Comparison of ENCODE assay signal across 8 mouse cellular contexts in the genomic region with DNA sequence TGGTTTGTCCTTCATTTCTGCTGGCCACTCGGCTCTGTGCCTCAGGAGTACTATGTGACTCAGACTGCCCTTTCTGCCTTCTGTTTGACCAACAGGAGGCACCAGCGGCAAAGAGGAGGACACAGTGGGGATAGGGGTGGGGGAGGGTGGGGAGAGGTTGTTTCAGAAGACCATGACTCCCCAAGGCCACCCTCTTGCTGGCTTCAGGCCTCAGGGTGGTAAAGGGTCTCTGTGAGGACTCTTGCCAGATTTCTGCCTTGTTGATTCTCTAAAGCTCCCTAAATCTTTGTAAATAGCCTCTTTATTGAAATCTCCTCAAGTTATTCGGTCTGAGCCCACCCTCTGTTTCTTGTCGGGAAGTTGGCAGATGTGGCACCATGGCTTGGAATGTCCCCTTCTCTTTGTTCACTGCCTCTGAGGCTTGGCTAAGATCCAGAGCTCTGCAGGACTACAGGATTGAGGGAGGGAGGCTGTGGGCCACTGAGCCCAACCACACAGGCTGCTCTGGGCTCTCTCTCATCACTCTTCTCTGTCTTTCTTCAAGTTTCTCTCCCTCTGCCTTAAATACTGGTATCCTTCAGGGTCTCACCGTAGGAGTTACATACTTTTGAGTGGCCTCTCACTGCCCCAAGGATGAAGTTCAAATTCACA. TPM values are rescaled to one million over a fixed set of nuclear protein-coding genes. Genes with fewer than 3 reads are reported as not detected.
DNase-seq lines count a peak whose midpoint lies in the region; ATAC-seq lines count a peak whose summit lies in the region.

No protein-coding gene starts in this region.

- peak; percentile 12 for DNase-seq in kidney, postnatal 14 days
- DNase-seq in kidney, adult 9 months: no peak
- peak; percentile 72 for DNase-seq in cerebellum, adult 9-11 months
- DNase-seq in left cerebral cortex, postnatal 36 days (ENCODE audit: low spot score in 2 of 2): peak; percentile 32
- DNase-seq in right cerebral cortex, postnatal 36 days (ENCODE audit: low spot score in 2 of 2): peak; percentile 36 to 37
- no peak for DNase-seq in spleen, postnatal 36 days (ENCODE audit: low spot score in 2 of 2)

- 35% methylated on average over 5 of the region's 5 CpGs for WGBS in heart, embryonic 14.5 days

- peak; percentile 57 for ATAC-seq in heart, embryonic 14.5 days (ENCODE audit: insufficient number of reproducible peaks, insufficient read depth, low FRiP score, low read depth)
- no peak for ATAC-seq in erythroid progenitor cell, adult 5-6 weeks (replicated peaks; ENCODE audit: low FRiP score, poor library complexity, severe bottlenecking)

- peaks cover 9 to 13% of the 10 kb centered on the region in 2 experiments for H3K4me1 ChIP-seq in heart, embryonic 14.5 days (ENCODE audit: control insufficient read depth in 2 of 2, insufficient read depth in 2 of 2, low read length in 2 of 2)

- H3K9me3 ChIP-seq in heart, embryonic 14.5 days (ENCODE audit: control insufficient read depth, low read length): no peaks in the 10 kb centered on the region

- intact Hi-C loops in left cerebral cortex, postnatal 36 days (cut with DNase I): loop anchor here (2.0 kb wide), 1 partner anchor 85 kb away; a partner anchor contains a TSS

- no peak overlapping the region; a peak in 1 of 4 replicates for H3K27ac ChIP-seq in heart, embryonic 14.5 days (replicated peaks in 1 of 2; ENCODE audit: control insufficient read depth in 1 of 2, insufficient read depth in 1 of 2, low read depth in 2 of 2, low read length in 2 of 2)

- no peak overlapping the region for H3K4me3 ChIP-seq in heart, embryonic 14.5 days (ENCODE audit: control insufficient read depth in 1 of 2, insufficient read depth in 1 of 2, low read depth in 1 of 2, low read length in 2 of 2)

- H3K36me3 ChIP-seq in heart, embryonic 14.5 days (ENCODE audit: control insufficient read depth, insufficient read depth, low read length): no peaks in the 10 kb centered on the region

- H3K9ac ChIP-seq in heart, embryonic 14.5 days (ENCODE audit: low read length): no peak overlapping the region

- no peaks in the 10 kb centered on the region for H3K27me3 ChIP-seq in heart, embryonic 14.5 days (ENCODE audit: control insufficient read depth, insufficient read depth, low read length)

- no peak overlapping the region for H3K4me2 ChIP-seq in heart, embryonic 14.5 days (ENCODE audit: low read length)

RNA-seq across cellular contexts. Expression of a gene that starts 11.8 kb away (rescaled TPM):
- polyA plus RNA-seq in heart, embryonic 14.5 days (2014; fragmentation: Nextera tagmentation; extraction: Ambion mirVana): 3.2 and 4.1 TPM in 2 replicates
- 100 to 1,000 TPM; 368 to 380 TPM for total RNA-seq in left cerebral cortex, postnatal 36 days (2021)
- not detected in 2 replicates for total RNA-seq in erythroid progenitor cell, adult 5-6 weeks (2015; ENCODE audit: low replicate concordance)
- total RNA-seq in erythroid progenitor cell, adult 5-6 weeks (2017; ENCODE audit: low replicate concordance): not detected in 2 replicates

RNA-seq across cellular contexts. Expression of a gene that starts 26.2 kb away (rescaled TPM):
- polyA plus RNA-seq in heart, embryonic 14.5 days (2014; fragmentation: Nextera tagmentation; extraction: Ambion mirVana): 20.5 and 21.3 TPM in 2 replicates
- 10 to 100 TPM; 67.6 to 71.9 TPM for total RNA-seq in left cerebral cortex, postnatal 36 days (2021)
- total RNA-seq in erythroid progenitor cell, adult 5-6 weeks (2015; ENCODE audit: low replicate concordance): not detected in 2 replicates
- total RNA-seq in erythroid progenitor cell, adult 5-6 weeks (2017; ENCODE audit: low replicate concordance): not detected in 2 replicates

RNA-seq across cellular contexts. Expression of a gene that starts 39.9 kb away (rescaled TPM):
- polyA plus RNA-seq in heart, embryonic 14.5 days (2014; fragmentation: Nextera tagmentation; extraction: Ambion mirVana): 75.0 and 81.6 TPM in 2 replicates
- total RNA-seq in left cerebral cortex, postnatal 36 days (2021): 10 to 100 TPM; 48.6 to 50.7 TPM
- 10.9 and 16.2 TPM in 2 replicates for total RNA-seq in erythroid progenitor cell, adult 5-6 weeks (2015; ENCODE audit: low replicate concordance)
- total RNA-seq in erythroid progenitor cell, adult 5-6 weeks (2017; ENCODE audit: low replicate concordance): 16.9 and 42.4 TPM in 2 replicates

Comparison
In these comparisons a context has a peak if more than half of its experiments do, and no peak if none do; other contexts are left out.
1. DNase-seq: peak in kidney, postnatal 14 days (single experiment), cerebellum, adult 9-11 months (single experiment), left cerebral cortex, postnatal 36 days (2 of 2) and right cerebral cortex, postnatal 36 days (2 of 2); none in kidney, adult 9 months (single experiment) and spleen, postnatal 36 days (0 of 2).
2. RNA of a gene that starts 11.8 kb away (total RNA-seq): 368 to 380 TPM in left cerebral cortex, postnatal 36 days; not detected in erythroid progenitor cell, adult 5-6 weeks; every median in the first group is over 100 times any median in the second.
3. RNA of a gene that starts 26.2 kb away (total RNA-seq): 67.6 to 71.9 TPM in left cerebral cortex, postnatal 36 days; not detected in erythroid progenitor cell, adult 5-6 weeks; every median in the first group is over 10 times any median in the second.